Mouse (Mus musculus) megakaryocyte, embryonic 14.5 days (primary cell): ENCODE results near the gene Faap20. TPM values are rescaled to one million over a fixed set of nuclear protein-coding genes. Genes with fewer than 3 reads are reported as not detected.

ENCODE experiments used
- H3K27me3 ChIP-seq: replicated peaks from 2 replicates; pipeline ENCODE3; 2012; ENCODE audit warnings: inconsistent platforms
- H3K36me3 ChIP-seq: replicated peaks from 2 replicates; pipeline ENCODE3; 2012; ENCODE audit warnings: low read length, inconsistent platforms, mixed read lengths
- H3K4me1 ChIP-seq: 2 replicates; pipeline ENCODE4 v1.6.1; 2012; ENCODE audit warnings: inconsistent platforms
- H3K4me3 ChIP-seq: replicated peaks from 2 replicates; pipeline ENCODE3; 2012; ENCODE audit warnings: moderate library complexity, mild to moderate bottlenecking, inconsistent platforms
- H3K9me3 ChIP-seq: 2 replicates; pipeline ENCODE4 v1.6.1; 2012; ENCODE audit warnings: inconsistent platforms
- FLI1 ChIP-seq: IDR thresholded peaks from 2 replicates; pipeline ENCODE4 v1.6.1; 2012; ENCODE audit warnings: low read length, inconsistent platforms, mixed read lengths
- GATA1 ChIP-seq: IDR thresholded peaks from 3 replicates; pipeline ENCODE4 v1.6.1; 2012; ENCODE audit warnings: mixed read lengths, low read length, inconsistent platforms, borderline replicate concordance
- polyA plus RNA-seq: library from polyadenylated mRNA; stranded (reverse); fragments of >175 nt; gene quantifications from 2 replicates; pipeline ENCODE4 v1.2.3, GENCODE M21; 2012; ENCODE audit warnings: low replicate concordance; ENCODE audit not compliant: insufficient read depth

Gene Faap20
- polyA plus RNA-seq, 1 experiment: 51.4 TPM

- H3K27me3 ChIP-seq: peaks cover 3% of the 10 kb centered on the region
- peaks cover 45% of the 10 kb centered on the region for H3K36me3 ChIP-seq
- peak overlapping the region; percentile 96 for H3K4me3 ChIP-seq
- H3K4me1 ChIP-seq: peaks cover 81% of the 10 kb centered on the region
- no peak for TF ChIP-seq FLI1
- H3K9me3 ChIP-seq: no peaks in the 10 kb centered on the region
These were observed 29.1 kb upstream of the Faap20 start for GRCm38 (mm10) chr4:155220213-155221100.

- peaks cover 39% of the 10 kb centered on the region for H3K36me3 ChIP-seq
- H3K27me3 ChIP-seq: peaks cover 9% of the 10 kb centered on the region
These were observed 28.5 kb upstream of the Faap20 start for GRCm38 (mm10) chr4:155221106-155221505.

DNA sequence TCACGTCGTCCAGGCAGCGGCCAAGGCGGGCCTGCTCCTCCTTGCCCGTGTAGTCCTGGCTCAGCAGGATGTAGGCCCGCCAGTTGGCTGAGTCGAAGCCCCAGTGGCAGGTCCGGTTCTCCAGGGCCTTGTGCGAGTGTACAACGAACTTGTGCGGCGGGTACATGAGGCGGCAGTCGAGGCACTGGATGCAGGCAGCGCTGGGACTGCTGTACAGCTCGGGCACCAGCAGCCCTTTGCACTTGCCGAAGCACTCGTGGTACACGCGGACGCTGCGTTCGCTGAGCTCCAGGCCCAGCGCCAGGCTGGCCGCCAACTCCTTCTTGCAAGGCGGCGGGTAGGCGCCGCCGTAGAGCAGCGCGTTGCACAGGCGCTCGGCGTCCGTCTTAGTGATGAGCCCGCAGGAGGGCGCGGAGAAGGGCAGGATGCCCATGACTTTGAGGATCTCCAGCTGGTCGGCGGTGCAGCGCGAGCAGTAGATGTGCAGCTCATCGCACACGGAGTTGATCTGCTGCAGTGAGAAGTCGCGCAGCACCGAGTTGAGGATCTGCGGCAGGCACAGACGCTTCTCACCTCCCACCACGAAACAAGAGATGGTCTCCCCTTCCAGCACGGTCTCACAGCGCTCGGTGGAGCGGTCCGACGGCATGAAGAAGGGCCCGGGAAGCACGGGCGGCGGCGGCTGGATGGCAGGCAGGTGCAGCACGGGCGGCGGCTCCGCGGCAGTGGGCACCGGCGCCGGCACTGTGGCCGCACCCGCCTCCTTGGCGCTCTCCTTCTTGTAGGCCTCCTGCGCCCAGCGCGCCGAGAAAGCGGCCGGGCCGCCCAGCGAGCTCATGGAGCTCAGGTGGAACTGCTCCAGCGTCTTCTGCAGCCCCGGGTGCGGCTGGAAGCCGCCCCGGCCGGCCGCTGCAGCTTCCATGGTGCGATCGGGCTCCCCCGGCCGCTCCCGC lies 27.7 kb upstream of the Faap20 start:
- H3K4me1 ChIP-seq: peaks cover 79% of the 10 kb centered on the region
- H3K27me3 ChIP-seq: peaks cover 12% of the 10 kb centered on the region
- TF ChIP-seq FLI1: no peak
- TF ChIP-seq GATA1: no peak
- H3K36me3 ChIP-seq: peaks cover 31% of the 10 kb centered on the region
- no peaks in the 10 kb centered on the region for H3K9me3 ChIP-seq
- H3K4me3 ChIP-seq: peak overlapping the region; percentile 96

More at GRCm38 (mm10) chr4:155221106-155221505, 28.5 kb upstream of the Faap20 start:
- H3K4me1 ChIP-seq: peaks cover 81% of the 10 kb centered on the region
- H3K4me3 ChIP-seq: peak overlapping the region; percentile 96
- H3K9me3 ChIP-seq: no peaks in the 10 kb centered on the region
- no peak for TF ChIP-seq GATA1
- TF ChIP-seq FLI1: no peak

- Histone ChIP-seq H3K4me1 (peaks cover 79% of the 10 kb centered on the region), H3K36me3 (peaks cover 26% of the 10 kb centered on the region), H3K9me3 (no peaks in the 10 kb centered on the region), H3K27me3 (peaks cover 16% of the 10 kb centered on the region), H3K4me3 (peak within 1 kb of the TSS; percentile 96)
- TF ChIP-seq FLI1 (no peak), GATA1 (no peak)
These were observed 27.1 kb upstream of the Faap20 start, which contains the start of gene Ski for GRCm38 (mm10) chr4:155222552-155222840. Gene Ski, minus strand, starts transcription at chr4:155222592.

- TF ChIP-seq FLI1: peak; percentile 57; the same call in 1 of the 2 replicates
- TF ChIP-seq GATA1: no peak
- Histone ChIP-seq H3K36me3 (peaks cover 20% of the 10 kb centered on the region), H3K4me3 (peak overlapping the region; percentile 96), H3K9me3 (no peaks in the 10 kb centered on the region), H3K27me3 (peaks cover 16% of the 10 kb centered on the region), H3K4me1 (peaks cover 76% of the 10 kb centered on the region)
These were observed 26.6 kb upstream of the Faap20 start for GRCm38 (mm10) chr4:155222841-155223593.

DNA sequence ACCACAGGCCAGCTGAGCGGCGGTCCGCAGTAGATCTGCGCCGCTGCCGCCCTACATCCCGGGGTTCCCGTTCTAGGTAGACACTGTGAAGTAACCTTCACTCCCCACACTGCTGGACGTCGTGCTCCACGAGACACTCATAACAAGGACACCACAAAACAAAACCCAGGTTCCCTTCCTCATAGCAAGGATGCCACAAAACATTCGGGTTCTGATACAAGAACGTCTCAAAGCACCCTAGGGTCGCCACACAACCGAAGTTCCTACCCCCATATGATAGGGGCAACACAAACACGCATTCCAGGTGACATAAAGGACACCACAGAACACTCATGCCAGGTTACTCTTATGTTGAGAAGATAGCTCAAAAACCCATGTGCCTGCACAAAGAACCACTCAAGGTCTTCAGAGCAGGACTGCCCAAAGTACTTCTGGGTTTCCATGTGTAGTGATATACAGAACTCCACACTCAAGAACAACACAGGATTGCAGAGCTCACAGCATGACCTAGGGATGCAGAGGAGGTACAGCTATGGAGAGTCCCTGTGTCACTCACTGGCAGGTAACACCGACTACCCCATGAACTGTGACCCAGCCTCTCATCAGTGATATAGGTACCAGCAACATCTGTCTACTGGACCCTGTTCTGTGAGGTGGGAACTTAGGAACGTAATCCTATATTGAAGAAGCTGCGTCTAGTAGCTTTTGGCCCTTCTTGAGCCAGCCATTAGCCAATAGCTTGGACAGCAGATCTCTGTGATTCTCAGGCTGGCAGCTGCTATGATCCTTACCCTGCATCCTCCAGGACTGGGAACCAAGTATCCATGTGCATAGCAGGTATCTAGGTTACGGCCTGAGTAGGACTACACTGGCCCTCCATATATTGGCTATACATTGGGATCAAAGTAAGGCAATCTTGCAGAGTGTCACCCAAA lies 25.7 kb upstream of the Faap20 start:
- no peaks in the 10 kb centered on the region for H3K9me3 ChIP-seq
- peaks cover 16% of the 10 kb centered on the region for H3K27me3 ChIP-seq
- H3K36me3 ChIP-seq: peaks cover 12% of the 10 kb centered on the region
- TF ChIP-seq GATA1 (no peak), FLI1 (no peak; the same call in 1 of the 2 replicates)
- H3K4me3 ChIP-seq: peak overlapping the region; percentile 96
- H3K4me1 ChIP-seq: peaks cover 67% of the 10 kb centered on the region

GRCm38 (mm10) chr4:155225918-155226317 lies 23.7 kb upstream of the Faap20 start:
- H3K9me3 ChIP-seq: no peaks in the 10 kb centered on the region
- H3K4me3 ChIP-seq: no peak overlapping the region
- peaks cover 5% of the 10 kb centered on the region for H3K36me3 ChIP-seq
- peaks cover 50% of the 10 kb centered on the region for H3K4me1 ChIP-seq
- peaks cover 16% of the 10 kb centered on the region for H3K27me3 ChIP-seq
- TF ChIP-seq GATA1 (no peak), FLI1 (no peak)

GRCm38 (mm10) chr4:155227986-155228385 lies 21.6 kb upstream of the Faap20 start:
- peaks cover 16% of the 10 kb centered on the region for H3K27me3 ChIP-seq
- H3K4me3 ChIP-seq: no peak overlapping the region
- H3K4me1 ChIP-seq: peaks cover 60% of the 10 kb centered on the region
- TF ChIP-seq GATA1 (no peak), FLI1 (no peak)
- no peaks in the 10 kb centered on the region for H3K36me3 ChIP-seq
- no peaks in the 10 kb centered on the region for H3K9me3 ChIP-seq
